Mouse (Mus musculus) liver, embryonic 16.5 days (tissue): ENCODE data around the gene Hic2. TPM values are rescaled to one million over a fixed set of nuclear protein-coding genes. Genes with fewer than 3 reads are reported as not detected.

ENCODE experiments used
- ATAC-seq: fragments of 200-750 bp; cut with Nextera tagmentation; 2 replicates; pipeline ENCODE4 v1.8.0; 2017; ENCODE audit warnings: low read depth, mild to moderate bottlenecking, moderate number of reproducible peaks, moderate library complexity
- H3K27ac ChIP-seq: fragments of 300-500 bp; sonication (generic); 2 replicates; pipeline ENCODE4 v1.5.1; 2014; ENCODE audit warnings: mild to moderate bottlenecking, low read length
- H3K27me3 ChIP-seq: fragments of 300-500 bp; sonication (generic); 2 replicates; pipeline ENCODE4 v1.6.1; 2014; ENCODE audit warnings: low read depth, low read length, mixed read lengths; ENCODE audit not compliant: control insufficient read depth, insufficient read depth
- H3K36me3 ChIP-seq: fragments of 300-500 bp; sonication (generic); 2 replicates; pipeline ENCODE4 v1.6.1; 2014; ENCODE audit warnings: mild to moderate bottlenecking; ENCODE audit not compliant: control insufficient read depth, insufficient read depth
- H3K4me1 ChIP-seq: fragments of 300-500 bp; sonication (generic); 2 replicates; pipeline ENCODE4 v1.6.1; 2014; ENCODE audit warnings: low read depth, low read length, mixed read lengths; ENCODE audit not compliant: control insufficient read depth
- H3K4me2 ChIP-seq: fragments of 300-500 bp; sonication (generic); 2 replicates; pipeline ENCODE4 v1.6.1; 2014; ENCODE audit warnings: low read depth, low read length, mixed read lengths
- H3K4me3 ChIP-seq: fragments of 300-500 bp; sonication (generic); 2 replicates; pipeline ENCODE4 v1.5.1; 2014; ENCODE audit warnings: low read depth, mild to moderate bottlenecking, low read length
- H3K9ac ChIP-seq: fragments of 300-500 bp; sonication (generic); 2 replicates; pipeline ENCODE4 v1.6.1; 2014; ENCODE audit warnings: low read depth, low read length
- H3K9me3 ChIP-seq: fragments of 300-500 bp; sonication (generic); replicated peaks from 2 replicates; pipeline ENCODE4 v1.6.1; 2016; ENCODE audit warnings: low read length; ENCODE audit not compliant: control insufficient read depth
- WGBS: fragments of 180-500 bp; shearing (Covaris S2); extraction: QIAGEN DNeasy Blood & Tissue Kit; methylation state at CpG from one replicate; pipeline ENCODE4 v1.1.7; 2014; ENCODE audit not compliant: insufficient replicate concordance; 5-methylcytosine and 5-hydroxymethylcytosine counted together
- polyA plus RNA-seq: library from polyadenylated mRNA; unstranded; fragments of >200 nt; fragmentation: Nextera tagmentation; extraction: Ambion mirVana; gene quantifications from 2 replicates; pipeline ENCODE4 v1.2.1, GENCODE M21; 2015

The Hic2 gene
- polyA plus RNA-seq, 1 experiment from 2014 or later, result 3.4 TPM

- Histone ChIP-seq H3K4me1 (peaks cover 18% of the 10 kb centered on the region), H3K4me3 (no peak overlapping the region), H3K27me3 (peaks cover 26% of the 10 kb centered on the region), H3K9me3 (no peaks in the 10 kb centered on the region), H3K9ac (no peak overlapping the region), H3K4me2 (no peak overlapping the region), H3K36me3 (no peaks in the 10 kb centered on the region; the same call in 1 of the 2 replicates), H3K27ac (no peak overlapping the region)
- ATAC-seq, result no peak
- 75% methylated on average over 11 of the region's 11 CpGs for WGBS
Measured at GRCm38 (mm10) chr16:17280471-17280870, 47.1 kb downstream of the Hic2 start.

- Histone ChIP-seq H3K4me2 (no peak overlapping the region), H3K9me3 (no peaks in the 10 kb centered on the region), H3K27me3 (peaks cover 9% of the 10 kb centered on the region), H3K4me1 (no peaks in the 10 kb centered on the region; the same call in 1 of the 2 replicates), H3K4me3 (no peak overlapping the region), H3K36me3 (no peaks in the 10 kb centered on the region; the same call in 1 of the 2 replicates), H3K27ac (no peak overlapping the region), H3K9ac (no peak overlapping the region)
- WGBS, result 80% methylated on average over 6 of the region's 6 CpGs
- ATAC-seq, result no peak
Measured at GRCm38 (mm10) chr16:17283151-17283550, 49.8 kb downstream of the Hic2 start.

- Histone ChIP-seq H3K4me1 (no peaks in the 10 kb centered on the region), H3K9ac (no peak overlapping the region), H3K4me2 (no peak overlapping the region), H3K27ac (no peak overlapping the region), H3K9me3 (no peaks in the 10 kb centered on the region), H3K27me3 (no peaks in the 10 kb centered on the region), H3K36me3 (no peaks in the 10 kb centered on the region; the same call in none of the 2 replicates), H3K4me3 (no peak overlapping the region)
- ATAC-seq, result peak; percentile 77
- WGBS, result 63% methylated on average over 2 of the region's 2 CpGs
Measured at GRCm38 (mm10) chr16:17287103-17287502, 53.7 kb downstream of the Hic2 start.

- no peaks in the 10 kb centered on the region for H3K4me1 ChIP-seq
- no peaks in the 10 kb centered on the region for H3K9me3 ChIP-seq
- H3K36me3 ChIP-seq, result peaks cover 5% of the 10 kb centered on the region
- ATAC-seq, result no peak
- H3K27ac ChIP-seq, result no peak overlapping the region
- H3K4me2 ChIP-seq, result no peak overlapping the region
- no peak overlapping the region for H3K9ac ChIP-seq
- WGBS, result 80% methylated on average over 2 of the region's 2 CpGs
- H3K27me3 ChIP-seq, result no peaks in the 10 kb centered on the region
- H3K4me3 ChIP-seq, result no peak overlapping the region
Measured at GRCm38 (mm10) chr16:17291016-17291415, 57.6 kb downstream of the Hic2 start.

GRCm38 (mm10) chr16:17292751-17293150 lies 59.4 kb downstream of the Hic2 start:
- ATAC-seq, result no peak
- 0% methylated on average over 2 of the region's 2 CpGs for WGBS

GRCm38 (mm10) chr16:17300818-17301217 lies 67.4 kb downstream of the Hic2 start:
- no peaks in the 10 kb centered on the region for H3K4me1 ChIP-seq
- peaks cover 6% of the 10 kb centered on the region for H3K36me3 ChIP-seq
- H3K27ac ChIP-seq, result no peak overlapping the region
- H3K9ac ChIP-seq, result no peak overlapping the region
- H3K27me3 ChIP-seq, result no peaks in the 10 kb centered on the region
- no peak for ATAC-seq
- H3K4me2 ChIP-seq, result no peak overlapping the region
- no peaks in the 10 kb centered on the region for H3K9me3 ChIP-seq
- WGBS, result 73% methylated on average over 3 of the region's 3 CpGs
- H3K4me3 ChIP-seq, result no peak overlapping the region

More at GRCm38 (mm10) chr16:17292751-17293150, 59.4 kb downstream of the Hic2 start:
- Histone ChIP-seq H3K9me3 (no peaks in the 10 kb centered on the region), H3K36me3 (peaks cover 10% of the 10 kb centered on the region), H3K4me1 (no peaks in the 10 kb centered on the region), H3K27me3 (no peaks in the 10 kb centered on the region), H3K9ac (no peak overlapping the region), H3K27ac (no peak overlapping the region), H3K4me2 (no peak overlapping the region), H3K4me3 (no peak overlapping the region)

GRCm38 (mm10) chr16:17303521-17304245 lies 70.3 kb downstream of the Hic2 start:
- H3K36me3 ChIP-seq, result peaks cover 4% of the 10 kb centered on the region
- ATAC-seq, result no peak
- no peak overlapping the region for H3K27ac ChIP-seq
- H3K4me1 ChIP-seq, result no peaks in the 10 kb centered on the region
- no peaks in the 10 kb centered on the region for H3K9me3 ChIP-seq
- no peak overlapping the region for H3K4me3 ChIP-seq
- no peaks in the 10 kb centered on the region for H3K27me3 ChIP-seq
- no peak overlapping the region for H3K4me2 ChIP-seq
- H3K9ac ChIP-seq, result no peak overlapping the region
- WGBS, result 74% methylated on average over 5 of the region's 5 CpGs

- Histone ChIP-seq H3K27me3 (no peaks in the 10 kb centered on the region), H3K36me3 (peaks cover 4% of the 10 kb centered on the region), H3K27ac (no peak overlapping the region), H3K9ac (no peak overlapping the region), H3K4me3 (no peak overlapping the region), H3K9me3 (no peaks in the 10 kb centered on the region), H3K4me1 (no peaks in the 10 kb centered on the region), H3K4me2 (no peak overlapping the region)
- ATAC-seq, result peak; percentile 69
- 77% methylated on average over 5 of the region's 5 CpGs for WGBS
Measured at GRCm38 (mm10) chr16:17307461-17307860, 74.1 kb downstream of the Hic2 start.

- no peak overlapping the region for H3K4me2 ChIP-seq
- no peaks in the 10 kb centered on the region for H3K27me3 ChIP-seq
- H3K9me3 ChIP-seq, result no peaks in the 10 kb centered on the region
- H3K36me3 ChIP-seq, result peaks cover 4% of the 10 kb centered on the region; the same call in 1 of the 2 replicates
- H3K4me3 ChIP-seq, result no peak overlapping the region
- no peaks in the 10 kb centered on the region for H3K4me1 ChIP-seq
- WGBS, result 89% methylated on average over 10 of the region's 10 CpGs
- ATAC-seq, result no peak
- H3K9ac ChIP-seq, result no peak overlapping the region
- no peak overlapping the region for H3K27ac ChIP-seq
Measured at GRCm38 (mm10) chr16:17309036-17309435, 75.7 kb downstream of the Hic2 start.
